Mouse (Mus musculus) myocyte (in vitro differentiated cells): ENCODE data around the gene Hsf2bp. TPM values are rescaled to one million over a fixed set of nuclear protein-coding genes. Genes with fewer than 3 reads are reported as not detected.

Experiments used
- H3K27me3 ChIP-seq: one replicate; pipeline ENCODE4 v1.6.1; 2011; ENCODE audit not compliant: control insufficient read depth, insufficient read depth, insufficient read length
- H3K36me3 ChIP-seq: one replicate; pipeline ENCODE4 v1.6.1; 2011; ENCODE audit not compliant: control insufficient read depth, insufficient read depth
- H3K4me2 ChIP-seq: one replicate; pipeline ENCODE4 v1.6.1; 2011; ENCODE audit warnings: low read depth, control low read depth
- H3K4me3 ChIP-seq: one replicate; pipeline ENCODE4 v1.5.1; 2011; ENCODE audit warnings: mild to moderate bottlenecking, control low read depth, moderate library complexity
- H3K79me2 ChIP-seq: one replicate; pipeline ENCODE4 v1.6.1; 2011; ENCODE audit not compliant: control insufficient read depth, insufficient read depth
- H3ac ChIP-seq: one replicate; pipeline ENCODE4 v1.6.1; 2011; ENCODE audit not compliant: control insufficient read depth, insufficient read length
- CEBPB ChIP-seq: IDR thresholded peaks from 2 replicates; pipeline ENCODE4 v1.6.1; 2011; ENCODE audit warnings: mild to moderate bottlenecking, moderate library complexity; ENCODE audit not compliant: poor library complexity, insufficient read depth, severe bottlenecking
- E2F4 ChIP-seq: IDR thresholded peaks from one replicate; pipeline ENCODE4 v1.6.1; 2011; ENCODE audit warnings: mild to moderate bottlenecking, control low read depth, moderate library complexity; ENCODE audit not compliant: insufficient read depth
- MAX ChIP-seq: IDR thresholded peaks from one replicate; pipeline ENCODE4 v1.6.1; 2011; ENCODE audit warnings: low read depth, mild to moderate bottlenecking, control low read depth
- MYOD1 ChIP-seq, 3 experiments: IDR thresholded peaks; one replicate each; pipeline ENCODE4 v1.6.1; 2011; ENCODE audit warnings: control low read depth in 2 of 3, low read depth in 2 of 3, mild to moderate bottlenecking in 2 of 3, moderate library complexity in 1 of 3; ENCODE audit not compliant: insufficient read length in 2 of 3, control insufficient read depth in 1 of 3
- MYOG ChIP-seq, 3 experiments: IDR thresholded peaks; one replicate each; pipeline ENCODE4 v1.6.1; 2011; ENCODE audit warnings: control low read depth in 2 of 3, low read depth in 2 of 3, mild to moderate bottlenecking in 2 of 3; ENCODE audit not compliant: insufficient read length in 2 of 3, control insufficient read depth in 1 of 3, insufficient read depth in 1 of 3
- POLR2A ChIP-seq: IDR thresholded peaks from one replicate; pipeline ENCODE4 v1.6.1; 2011; ENCODE audit warnings: low read depth, mild to moderate bottlenecking, control low read depth, moderate library complexity; ENCODE audit not compliant: insufficient read length
- POLR2AphosphoS2 ChIP-seq: IDR thresholded peaks from one replicate; pipeline ENCODE4 v1.6.1; 2011; ENCODE audit warnings: low read depth, control low read depth; ENCODE audit not compliant: insufficient read length
- REST ChIP-seq: IDR thresholded peaks from one replicate; pipeline ENCODE4 v1.6.1; 2011; ENCODE audit warnings: mild to moderate bottlenecking, control low read depth, moderate library complexity; ENCODE audit not compliant: insufficient read depth, insufficient read length
- SRF ChIP-seq: IDR thresholded peaks from one replicate; pipeline ENCODE4 v1.6.1; 2011; ENCODE audit warnings: low read depth; ENCODE audit not compliant: control insufficient read depth, insufficient read length
- TCF12 ChIP-seq: IDR thresholded peaks from one replicate; pipeline ENCODE4 v1.6.1; 2011; ENCODE audit warnings: mild to moderate bottlenecking, control low read depth; ENCODE audit not compliant: poor library complexity, insufficient read depth, severe bottlenecking
- TCF3 ChIP-seq: IDR thresholded peaks from one replicate; pipeline ENCODE4 v1.6.1; 2011; ENCODE audit warnings: low read depth, control low read depth; ENCODE audit not compliant: insufficient read length
- USF1 ChIP-seq: IDR thresholded peaks from one replicate; pipeline ENCODE4 v1.6.1; 2011; ENCODE audit warnings: low read depth, mild to moderate bottlenecking, control low read depth, moderate library complexity
- polyA plus RNA-seq: library from polyadenylated mRNA; unstranded; fragments of >200 nt; fragmentation: generic; extraction: Trizol; gene quantifications from one replicate; pipeline ENCODE4 v1.2.1, GENCODE M21; 2012; ENCODE audit warnings: missing spikeins

Gene Hsf2bp
- polyA plus RNA-seq, 1 experiment = 4.9 TPM

- H3K4me3 ChIP-seq = no peak overlapping the region
- H3K4me2 ChIP-seq = no peak overlapping the region
- H3ac ChIP-seq = no peak overlapping the region
- no peak for TF ChIP-seq POLR2A
- H3K79me2 ChIP-seq = no peaks in the 10 kb centered on the region
- H3K36me3 ChIP-seq = peaks cover 21% of the 10 kb centered on the region
- H3K27me3 ChIP-seq = no peaks in the 10 kb centered on the region
Observed at GRCm38 (mm10) chr17:32061219-32061618, 25.1 kb upstream of the Hsf2bp start.

DNA sequence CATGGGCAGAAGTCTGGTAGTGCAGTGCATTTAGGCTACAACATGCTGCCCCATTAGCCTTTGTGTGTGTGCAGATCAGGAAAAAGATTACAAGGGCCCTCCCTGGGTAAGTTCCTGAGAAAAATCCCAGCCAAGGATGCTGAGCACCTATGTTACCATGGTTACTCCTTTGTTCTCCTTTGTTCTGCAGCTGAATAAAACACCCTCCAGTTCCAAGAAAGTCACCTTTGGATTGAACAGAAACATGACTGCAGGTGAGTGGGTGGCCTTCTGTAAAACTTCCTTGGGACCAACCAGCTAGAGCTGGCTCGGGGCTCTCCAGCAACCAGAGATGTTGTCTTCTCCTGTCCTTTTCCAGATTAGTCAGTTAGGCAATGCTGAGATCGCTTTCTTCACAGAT, 22.9 kb upstream of the Hsf2bp start:
- H3K4me3 ChIP-seq = no peak overlapping the region
- no peak for TF ChIP-seq USF1
- TF ChIP-seq SRF = no peak
- TF ChIP-seq POLR2AphosphoS2 = no peak
- TF ChIP-seq MAX = no peak
- TF ChIP-seq TCF12 = no peak
- TF ChIP-seq POLR2A = no peak
- TF ChIP-seq MYOG (IDR thresholded peaks at IDR 0.05; ENCODE audit: control insufficient read depth in 1 of 3, insufficient read depth in 1 of 3, insufficient read length in 2 of 3, low read depth in 2 of 3) = no peak
- TF ChIP-seq MYOD1 (IDR thresholded peaks at IDR 0.05; ENCODE audit: control insufficient read depth in 1 of 3, insufficient read length in 2 of 3, low read depth in 2 of 3) = no peak
- TF ChIP-seq REST = no peak
- no peak for TF ChIP-seq E2F4
- TF ChIP-seq TCF3 = no peak
- TF ChIP-seq CEBPB = no peak
- H3K27me3 ChIP-seq = no peaks in the 10 kb centered on the region
- H3K36me3 ChIP-seq = peaks cover 33% of the 10 kb centered on the region
- no peaks in the 10 kb centered on the region for H3K79me2 ChIP-seq
- no peak overlapping the region for H3ac ChIP-seq
- no peak overlapping the region for H3K4me2 ChIP-seq

- H3K36me3 ChIP-seq = peaks cover 33% of the 10 kb centered on the region
- H3ac ChIP-seq = no peak overlapping the region
- no peaks in the 10 kb centered on the region for H3K79me2 ChIP-seq
- no peak for TF ChIP-seq TCF3
- no peak for TF ChIP-seq MYOD1 (IDR thresholded peaks at IDR 0.05; ENCODE audit: control insufficient read depth in 1 of 3, insufficient read length in 2 of 3, low read depth in 2 of 3)
- TF ChIP-seq MAX = no peak
- TF ChIP-seq E2F4 = no peak
- no peak for TF ChIP-seq SRF
- no peak for TF ChIP-seq MYOG (IDR thresholded peaks at IDR 0.05; ENCODE audit: control insufficient read depth in 1 of 3, insufficient read depth in 1 of 3, insufficient read length in 2 of 3, low read depth in 2 of 3)
- no peak for TF ChIP-seq POLR2A
- no peak for TF ChIP-seq POLR2AphosphoS2
- no peak for TF ChIP-seq REST
- no peak for TF ChIP-seq USF1
- no peak for TF ChIP-seq CEBPB
- no peak for TF ChIP-seq TCF12
- H3K4me2 ChIP-seq = no peak overlapping the region
- no peaks in the 10 kb centered on the region for H3K27me3 ChIP-seq
- H3K4me3 ChIP-seq = no peak overlapping the region
Observed at GRCm38 (mm10) chr17:32057843-32058242, 21.7 kb upstream of the Hsf2bp start.

- Histone ChIP-seq H3ac (no peak overlapping the region), H3K4me3 (no peak overlapping the region), H3K4me2 (no peak overlapping the region), H3K36me3 (peaks cover 26% of the 10 kb centered on the region), H3K27me3 (no peaks in the 10 kb centered on the region), H3K79me2 (no peaks in the 10 kb centered on the region)
- TF ChIP-seq TCF3 = no peak
- TF ChIP-seq MAX = no peak
- no peak for TF ChIP-seq TCF12
- no peak for TF ChIP-seq MYOD1 (IDR thresholded peaks at IDR 0.05; ENCODE audit: control insufficient read depth in 1 of 3, insufficient read length in 2 of 3, low read depth in 2 of 3)
- TF ChIP-seq REST = no peak
- no peak for TF ChIP-seq POLR2A
Observed at GRCm38 (mm10) chr17:32053677-32054076, 17.5 kb upstream of the Hsf2bp start.

DNA sequence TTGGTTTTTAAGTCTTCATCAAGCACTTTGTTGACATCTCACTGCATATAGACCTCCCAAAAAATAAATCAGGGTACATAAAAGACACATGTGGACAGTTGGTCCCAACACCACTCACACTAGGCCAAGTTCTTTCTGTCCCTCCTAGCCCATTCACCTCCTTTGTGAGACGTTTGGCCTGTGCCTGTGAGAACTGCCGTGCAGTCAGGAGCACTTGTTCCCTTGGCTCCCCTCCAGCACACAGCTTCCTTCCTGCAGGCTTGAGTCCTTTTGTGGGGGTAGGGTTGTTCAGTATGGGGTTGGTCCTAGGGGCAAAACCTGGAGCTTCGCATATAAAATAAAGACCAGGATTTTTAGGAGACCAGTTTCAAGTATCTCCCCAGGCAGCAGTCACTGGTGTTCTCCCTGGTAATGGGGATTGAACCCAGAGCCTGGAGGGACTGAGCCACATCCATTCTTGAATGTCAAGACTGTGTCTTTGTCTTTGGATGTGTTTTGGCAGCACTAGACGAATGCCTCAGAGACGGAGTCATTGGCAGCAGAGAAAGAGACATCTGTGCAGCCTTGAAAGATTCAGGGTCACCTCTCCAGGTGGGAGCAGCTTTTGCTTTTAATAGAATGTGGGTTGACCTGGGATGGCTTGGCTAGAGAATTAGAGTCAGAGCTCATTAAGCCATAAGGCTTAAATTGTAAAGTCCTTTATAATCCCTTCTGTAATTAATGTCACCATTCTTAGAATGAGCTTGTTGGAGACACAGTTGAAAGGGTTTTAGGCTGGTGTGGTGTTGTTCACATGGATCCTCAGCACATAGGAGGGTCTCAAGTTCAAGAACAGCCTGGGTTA, 16.3 kb upstream of the Hsf2bp start:
- TF ChIP-seq E2F4 (no peak), POLR2A (no peak), MYOD1 (IDR thresholded peaks at IDR 0.05; ENCODE audit: control insufficient read depth in 1 of 3, insufficient read length in 2 of 3, low read depth in 2 of 3) (no peak), REST (no peak), POLR2AphosphoS2 (no peak), TCF12 (no peak), MAX (no peak), SRF (no peak), CEBPB (no peak), USF1 (no peak), TCF3 (no peak), MYOG (IDR thresholded peaks at IDR 0.05; ENCODE audit: control insufficient read depth in 1 of 3, insufficient read depth in 1 of 3, insufficient read length in 2 of 3, low read depth in 2 of 3) (no peak)
- Histone ChIP-seq H3K4me2 (no peak overlapping the region), H3K36me3 (peaks cover 29% of the 10 kb centered on the region), H3K27me3 (no peaks in the 10 kb centered on the region), H3K4me3 (no peak overlapping the region), H3ac (no peak overlapping the region), H3K79me2 (no peaks in the 10 kb centered on the region)
